Mouse (Mus musculus) left cerebral cortex, postnatal 10 days (tissue): Measurements from ENCODE around the gene Fam149a. TPM values are rescaled to one million over a fixed set of nuclear protein-coding genes. Genes with fewer than 3 reads are reported as not detected.
"Not testable (repeated sequence)": the region's sequence is repeated elsewhere in the genome, so short reads cannot be mapped to it uniquely, and the experiment has no call there.

Source experiments
- DNase-seq, 2 experiments: peaks; one replicate each; pipeline ENCODE4 v3.0.0; 2021 to 2022; ENCODE audit warnings: low spot score in 2 of 2, mixed read lengths in 1 of 2; ENCODE audit errors: extremely low spot score in 1 of 2
- intact Hi-C: fragments of 180-260 bp; cut with DNase I; formaldehyde crosslinking; loops from one replicate; pipeline ENCODE4 v1.15.1; 2025
- total RNA-seq, 2 experiments: library from RNA; stranded (reverse); gene quantifications; 2 replicates each; pipeline ENCODE4 v1.2.3; 2021

Fam149a gene
- total RNA-seq, 2 experiments from 2014 or later = 27.7 to 32.0 TPM

- intact Hi-C loops = no loop called here
- no peak for DNase-seq
These were observed 40.2 kb downstream of the Fam149a start for GRCm38 (mm10) chr8:45341630-45342628.

- intact Hi-C loops = no loop called here
- DNase-seq = no peak
These were observed 48.6 kb downstream of the Fam149a start for GRCm38 (mm10) chr8:45333493-45333892.

- intact Hi-C loops = no loop called here
These were observed 49.2 kb downstream of the Fam149a start, which contains the start of gene Cyp4v3 for GRCm38 (mm10) chr8:45332685-45333409. Gene Cyp4v3, minus strand, starts transcription at chr8:45333216.

GRCm38 (mm10) chr8:45330856-45331255 is 51.2 kb downstream of the Fam149a start:
- intact Hi-C loops = no loop called here
- no peak for DNase-seq

More at GRCm38 (mm10) chr8:45332685-45333409, 49.2 kb downstream of the Fam149a start, which contains the start of gene Cyp4v3:
- DNase-seq = peak; percentile 48 to 85

- DNase-seq = no peak
- intact Hi-C loops = no loop called here
These were observed 52.7 kb downstream of the Fam149a start for GRCm38 (mm10) chr8:45329206-45329980.

- DNase-seq, intact Hi-C loops: not testable (repeated sequence)
These were observed 55.0 kb downstream of the Fam149a start for GRCm38 (mm10) chr8:45327076-45327475.

GRCm38 (mm10) chr8:45324151-45324550 is 57.9 kb downstream of the Fam149a start:
- intact Hi-C loops = no loop called here

GRCm38 (mm10) chr8:45321365-45321764 is 60.7 kb downstream of the Fam149a start:
- no peak for DNase-seq
- intact Hi-C loops = no loop called here

More at GRCm38 (mm10) chr8:45324151-45324550, 57.9 kb downstream of the Fam149a start:
- DNase-seq = no peak

GRCm38 (mm10) chr8:45320930-45321329 is 61.2 kb downstream of the Fam149a start:
- intact Hi-C loops = no loop called here
- DNase-seq = no peak

GRCm38 (mm10) chr8:45310967-45311366 is 71.1 kb downstream of the Fam149a start:
- DNase-seq = no peak
- intact Hi-C loops = no loop called here

GRCm38 (mm10) chr8:45308366-45308765 is 73.7 kb downstream of the Fam149a start, which contains the start of gene Gm45753:
Gene Gm45753, minus strand, starts transcription at chr8:45308466.
- intact Hi-C loops = no loop called here
- no peak for DNase-seq

GRCm38 (mm10) chr8:45305479-45305878 is 76.6 kb downstream of the Fam149a start:
- DNase-seq = no peak
- intact Hi-C loops = no loop called here

GRCm38 (mm10) chr8:45304354-45304753 is 77.7 kb downstream of the Fam149a start:
- no peak for DNase-seq
- intact Hi-C loops = no loop called here

- intact Hi-C loops = no loop called here
- DNase-seq = no peak
These were observed 79.7 kb downstream of the Fam149a start for GRCm38 (mm10) chr8:45302390-45302789.

GRCm38 (mm10) chr8:45295276-45295675 is 86.8 kb downstream of the Fam149a start:
- DNase-seq = no peak
- intact Hi-C loops = no loop called here

- DNase-seq = no peak
- intact Hi-C loops = no loop called here
These were observed 87.4 kb downstream of the Fam149a start, which contains the start of gene Klkb1 for GRCm38 (mm10) chr8:45294687-45295086. Gene Klkb1, minus strand, starts transcription at chr8:45294859.

- intact Hi-C loops = no loop called here
- peak; percentile 30 to 44 for DNase-seq
These were observed 90.3 kb downstream of the Fam149a start for GRCm38 (mm10) chr8:45291790-45292189.
